Mouse (Mus musculus) cerebellum, adult (tissue): Measurements from ENCODE around the gene Fosl1.
"Not testable (repeated sequence)": the region's sequence is repeated elsewhere in the genome, so short reads cannot be mapped to it uniquely, and the experiment has no call there.

Experiments used
- ATAC-seq: cut with Nextera tagmentation; 2 replicates; pipeline ENCODE4 v1.9.2; 2017; ENCODE audit warnings: mild to moderate bottlenecking, moderate library complexity, mixed read lengths; ENCODE audit not compliant: insufficient number of reproducible peaks, low FRiP score, low TSS enrichment

Gene Fosl1

DNA sequence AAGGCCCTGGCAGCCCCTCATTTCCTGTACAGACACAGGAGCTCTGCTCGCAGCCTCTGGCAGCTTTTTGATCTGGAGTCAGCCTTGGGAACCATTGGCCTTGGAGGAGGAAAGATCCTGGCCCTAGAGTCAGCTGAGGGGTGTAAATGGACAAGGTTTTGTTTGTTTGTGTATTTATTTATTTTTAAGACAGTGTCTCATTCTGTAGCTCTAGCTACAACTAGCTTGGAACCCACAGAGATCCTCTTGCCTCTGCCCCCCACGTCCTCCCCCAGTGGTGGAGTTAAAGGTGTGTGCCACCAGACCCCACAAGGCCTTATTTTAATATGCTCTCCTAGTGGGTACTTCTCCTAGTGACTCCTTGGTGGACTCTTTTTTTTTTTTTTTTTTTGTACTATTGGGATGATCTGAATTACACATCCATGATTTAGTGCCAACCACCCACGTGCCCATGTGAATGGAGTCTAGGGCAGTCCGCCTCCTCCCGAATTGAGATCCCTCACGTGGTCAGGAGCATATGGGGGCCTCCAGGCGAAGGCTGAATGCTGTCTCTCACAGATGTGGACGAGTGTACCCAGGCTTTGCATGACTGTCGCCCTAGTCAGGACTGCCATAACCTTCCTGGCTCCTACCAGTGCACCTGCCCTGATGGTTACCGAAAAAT, 29.8 kb downstream of the Fosl1 start:
- ATAC-seq: no peak

DNA sequence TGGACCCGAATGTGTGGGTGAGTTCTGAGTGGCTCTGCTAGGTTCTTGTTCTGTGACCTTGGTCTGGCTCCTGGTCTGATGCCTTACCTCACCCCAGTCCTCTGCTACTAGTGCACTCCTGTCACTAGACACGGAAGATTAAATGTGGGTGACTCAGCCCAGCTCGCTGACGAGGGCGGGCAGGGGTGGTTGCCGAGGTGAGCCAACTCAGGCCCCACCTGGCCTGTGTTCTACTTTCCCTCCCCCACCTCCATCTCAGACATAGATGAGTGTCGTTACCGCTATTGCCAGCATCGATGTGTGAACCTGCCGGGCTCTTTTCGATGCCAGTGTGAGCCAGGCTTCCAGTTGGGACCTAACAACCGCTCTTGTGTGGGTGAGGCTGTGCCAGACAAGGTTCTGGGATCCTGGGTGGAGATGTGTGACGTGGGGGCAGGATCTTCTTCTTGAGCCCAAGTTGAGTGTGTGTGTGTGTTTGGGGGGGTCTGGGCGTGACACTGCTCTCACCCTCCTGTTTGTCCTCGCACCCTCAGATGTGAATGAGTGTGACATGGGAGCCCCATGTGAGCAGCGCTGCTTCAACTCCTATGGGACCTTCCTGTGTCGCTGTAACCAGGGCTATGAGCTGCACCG, 30.4 kb downstream of the Fosl1 start:
- no peak for ATAC-seq

DNA sequence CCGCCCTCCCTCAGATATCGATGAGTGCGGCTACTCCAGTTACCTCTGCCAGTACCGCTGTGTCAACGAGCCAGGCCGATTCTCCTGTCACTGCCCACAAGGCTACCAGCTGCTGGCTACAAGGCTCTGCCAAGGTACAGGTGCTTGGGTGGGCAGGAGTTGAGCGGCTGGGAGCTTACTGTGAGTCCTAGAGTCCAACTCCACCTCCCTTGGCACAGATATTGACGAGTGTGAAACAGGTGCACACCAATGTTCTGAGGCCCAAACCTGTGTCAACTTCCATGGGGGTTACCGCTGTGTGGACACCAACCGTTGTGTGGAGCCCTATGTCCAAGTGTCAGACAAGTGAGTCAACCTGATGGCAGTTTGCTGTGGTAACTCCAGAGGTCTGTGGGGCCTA, 32.7 kb downstream of the Fosl1 start:
- no peak for ATAC-seq

DNA sequence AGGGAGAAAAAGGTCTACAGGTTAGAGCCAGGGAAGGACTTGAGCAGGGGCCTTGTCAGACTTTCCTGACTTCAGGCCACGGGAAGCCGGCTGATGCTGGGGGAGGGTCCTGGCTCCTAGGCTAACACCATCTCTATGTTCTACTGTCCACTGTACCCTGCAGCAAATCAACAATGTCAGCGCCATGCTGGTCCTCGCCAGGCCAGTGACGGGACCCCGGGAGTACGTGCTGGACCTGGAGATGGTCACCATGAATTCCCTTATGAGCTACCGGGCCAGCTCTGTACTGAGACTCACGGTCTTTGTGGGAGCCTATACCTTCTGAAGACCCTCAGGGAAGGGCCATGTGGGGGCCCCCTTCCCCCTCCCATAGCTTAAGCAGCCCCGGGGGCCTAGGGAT, 34.1 kb downstream of the Fosl1 start:
- no peak for ATAC-seq

DNA sequence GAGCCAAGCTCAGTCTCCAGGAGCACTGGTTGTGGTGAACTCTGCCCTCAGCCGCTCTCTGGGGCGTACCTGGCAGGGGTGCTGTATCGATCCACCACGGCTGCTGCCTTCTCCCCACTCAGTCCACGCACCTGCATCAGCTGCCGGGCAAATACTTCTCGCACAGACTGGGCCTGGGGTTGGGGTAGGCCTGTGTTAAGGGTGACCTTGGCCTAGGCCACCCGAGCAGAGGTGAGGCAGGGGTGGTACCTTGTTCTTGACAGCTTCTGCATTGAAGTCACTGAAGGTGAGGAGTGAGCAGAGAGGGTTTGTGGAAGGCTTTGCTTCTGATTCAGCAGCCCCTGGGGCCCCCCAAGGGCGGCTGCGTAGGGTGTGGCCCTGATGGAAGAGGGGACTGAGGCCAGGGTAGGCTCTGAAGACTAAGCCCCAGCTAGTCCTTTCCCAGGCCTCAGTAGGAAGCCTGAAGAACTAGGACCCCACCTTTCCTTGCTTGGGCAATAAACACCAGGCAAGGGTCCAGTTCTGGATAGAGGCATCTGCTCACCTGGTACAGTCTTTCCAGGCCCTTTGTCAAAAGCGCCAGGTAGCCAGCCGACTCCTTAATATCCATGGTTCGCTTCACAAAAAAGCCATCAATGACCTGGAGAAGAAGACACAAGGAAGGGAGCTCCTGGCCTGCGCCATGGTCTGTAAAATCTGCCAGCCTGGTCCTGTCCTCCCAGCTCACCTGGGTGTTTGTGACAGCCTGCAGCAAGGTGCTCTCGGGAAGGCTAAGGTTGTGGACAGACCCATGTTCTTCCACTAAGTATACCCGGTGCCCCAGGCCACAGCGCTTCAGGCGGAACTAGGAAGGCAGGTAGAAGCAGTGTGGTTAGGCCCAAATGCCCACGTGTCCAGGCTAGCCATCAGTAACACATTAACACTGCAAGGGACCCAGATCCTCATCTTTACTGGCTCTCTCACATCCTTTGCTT, 36.3 kb downstream of the Fosl1 start:
- ATAC-seq: no peak

DNA sequence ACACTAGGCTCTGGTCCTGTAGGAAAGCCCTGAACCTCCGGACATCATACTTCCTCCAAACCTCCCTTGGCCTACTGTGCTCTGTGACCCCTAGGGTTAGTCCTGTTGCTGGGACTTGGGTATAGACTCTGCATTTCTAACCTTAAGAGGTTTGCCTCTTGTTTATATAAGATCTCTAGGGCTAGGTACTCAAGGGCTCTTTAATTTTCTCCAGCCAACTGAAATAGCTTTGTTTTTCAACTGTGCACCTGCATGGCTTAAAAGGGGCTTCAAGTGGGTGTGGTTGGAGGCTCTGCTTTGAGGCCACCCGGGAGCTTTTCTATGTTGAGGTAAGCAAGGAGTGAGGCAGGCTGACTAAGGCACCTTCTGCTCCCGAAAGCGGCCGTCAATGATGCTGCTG, 37.1 kb downstream of the Fosl1 start:
- no peak for ATAC-seq

DNA sequence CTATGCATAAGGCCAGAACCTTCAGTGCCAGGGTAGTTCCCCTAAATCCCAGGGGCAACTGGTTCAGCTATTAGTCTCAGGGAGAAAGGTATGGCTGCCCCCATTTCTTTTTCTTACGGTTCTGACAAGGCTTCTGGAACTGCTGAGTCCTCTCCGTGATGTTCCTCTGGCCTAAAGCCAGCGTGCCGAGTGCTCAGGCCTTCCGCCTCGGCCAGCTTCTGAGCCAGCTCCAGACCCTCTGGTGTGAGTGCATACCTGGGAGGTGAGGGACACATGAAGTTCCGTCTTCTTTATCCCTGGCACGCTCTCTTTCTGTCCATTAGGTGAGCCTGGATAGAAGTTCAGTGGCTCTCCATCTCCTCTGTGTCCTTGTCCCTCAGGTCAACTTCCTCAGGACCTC, 38.0 kb downstream of the Fosl1 start:
- ATAC-seq: no peak

DNA sequence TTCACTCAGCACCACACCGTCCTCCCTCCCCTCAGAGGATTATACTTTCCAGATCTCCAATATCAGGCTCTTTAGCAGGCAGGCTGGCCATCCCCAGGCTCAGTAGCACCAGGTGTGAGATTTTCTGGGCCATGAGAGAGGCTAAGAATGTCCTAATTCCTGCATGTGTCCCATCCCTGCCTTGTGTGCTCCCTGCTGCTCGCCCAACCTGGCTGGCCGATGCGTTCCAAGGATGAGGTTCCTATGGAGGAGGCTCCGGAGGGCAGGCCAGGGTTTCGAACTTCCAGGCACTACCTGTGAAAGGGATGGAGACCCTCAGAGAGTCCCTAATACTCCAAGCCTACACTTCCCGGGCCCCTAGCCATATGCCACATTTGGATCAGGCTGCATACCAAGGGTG, 38.5 kb downstream of the Fosl1 start:
- ATAC-seq: peak; percentile 12; the same call in 1 of the 2 replicates

DNA sequence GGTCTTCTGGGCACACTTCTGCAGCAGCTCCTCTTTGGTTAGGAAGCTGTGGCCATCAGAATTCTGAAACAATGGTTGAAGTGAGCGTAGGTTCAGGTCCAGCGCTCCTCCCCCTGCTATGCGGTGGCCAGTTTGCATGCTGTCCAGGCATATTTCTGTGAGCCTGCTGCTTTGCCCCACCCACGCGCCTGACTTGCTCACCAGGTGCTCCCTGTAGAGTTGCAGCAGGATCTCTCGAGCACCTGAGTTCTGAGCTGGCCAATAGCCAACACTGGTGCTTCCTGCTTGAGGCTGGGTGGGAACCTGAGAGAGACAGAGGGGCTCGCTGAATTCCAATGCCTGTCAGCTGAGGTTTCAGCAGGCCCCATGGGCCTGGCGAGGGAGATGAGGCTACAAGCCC, 38.9 kb downstream of the Fosl1 start:
- no peak for ATAC-seq

DNA sequence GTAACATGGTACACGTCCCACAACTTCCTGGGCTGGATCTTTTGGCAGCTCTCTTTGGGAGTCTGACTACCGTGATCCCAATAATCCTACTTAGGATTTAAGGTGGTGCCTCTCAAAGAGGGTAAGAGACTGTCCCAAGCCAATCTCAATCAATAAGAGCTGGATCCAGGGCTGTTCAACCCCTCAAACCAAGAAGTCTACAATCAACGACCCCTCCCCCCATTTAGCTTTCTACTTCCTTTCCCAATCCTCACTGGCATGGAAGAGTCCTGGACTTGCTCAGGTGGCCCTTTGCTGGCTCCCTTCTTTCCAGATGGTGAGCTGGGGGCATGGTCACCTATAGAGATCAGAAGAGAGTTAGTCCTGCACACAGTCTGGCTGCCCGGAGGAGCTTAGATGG, 39.4 kb downstream of the Fosl1 start:
- ATAC-seq: no peak

DNA sequence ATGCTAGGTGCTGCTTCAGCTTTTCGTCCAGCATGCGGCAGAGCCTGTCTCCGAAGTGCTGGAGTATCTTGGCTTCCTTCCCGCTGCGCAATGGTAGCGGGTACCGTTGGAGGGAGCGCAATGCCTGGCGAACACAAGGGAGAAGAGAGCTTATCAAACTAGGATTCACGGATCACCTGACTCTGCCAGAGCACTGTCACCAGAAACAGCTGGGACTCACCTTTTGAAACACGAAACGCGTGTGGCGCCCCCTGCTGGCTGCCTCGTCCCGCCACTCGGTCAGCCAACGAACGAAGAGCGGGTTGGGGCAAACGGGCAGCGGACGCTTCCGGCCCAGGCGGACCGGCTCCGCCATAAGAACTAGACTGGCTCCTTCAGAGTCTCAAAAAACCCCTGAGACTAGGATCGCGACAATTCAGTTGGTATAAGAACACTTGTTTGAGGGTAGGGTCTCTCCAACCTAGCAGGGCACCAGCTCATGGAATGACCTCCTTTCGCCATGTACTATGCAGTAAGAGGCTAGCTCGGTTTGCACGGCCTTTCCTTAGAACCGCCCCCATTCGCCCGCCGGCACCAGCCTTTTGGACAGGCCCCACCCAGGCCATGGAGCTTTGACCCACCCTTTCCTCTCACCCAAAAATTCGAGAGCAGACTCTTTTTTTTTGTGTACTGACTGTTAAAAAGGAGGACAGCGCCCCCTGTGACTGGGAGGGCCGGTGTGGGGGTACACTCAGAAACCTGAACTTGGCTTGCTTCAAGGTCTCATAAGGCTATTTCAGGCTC, 40.6 kb downstream of the Fosl1 start, which contains the start of gene Mus81:
Gene Mus81 (minus strand): TSS at position 635 of the 783 bp plus-strand sequence.
- ATAC-seq: peak; percentile 31; the same call in 1 of the 2 replicates

DNA sequence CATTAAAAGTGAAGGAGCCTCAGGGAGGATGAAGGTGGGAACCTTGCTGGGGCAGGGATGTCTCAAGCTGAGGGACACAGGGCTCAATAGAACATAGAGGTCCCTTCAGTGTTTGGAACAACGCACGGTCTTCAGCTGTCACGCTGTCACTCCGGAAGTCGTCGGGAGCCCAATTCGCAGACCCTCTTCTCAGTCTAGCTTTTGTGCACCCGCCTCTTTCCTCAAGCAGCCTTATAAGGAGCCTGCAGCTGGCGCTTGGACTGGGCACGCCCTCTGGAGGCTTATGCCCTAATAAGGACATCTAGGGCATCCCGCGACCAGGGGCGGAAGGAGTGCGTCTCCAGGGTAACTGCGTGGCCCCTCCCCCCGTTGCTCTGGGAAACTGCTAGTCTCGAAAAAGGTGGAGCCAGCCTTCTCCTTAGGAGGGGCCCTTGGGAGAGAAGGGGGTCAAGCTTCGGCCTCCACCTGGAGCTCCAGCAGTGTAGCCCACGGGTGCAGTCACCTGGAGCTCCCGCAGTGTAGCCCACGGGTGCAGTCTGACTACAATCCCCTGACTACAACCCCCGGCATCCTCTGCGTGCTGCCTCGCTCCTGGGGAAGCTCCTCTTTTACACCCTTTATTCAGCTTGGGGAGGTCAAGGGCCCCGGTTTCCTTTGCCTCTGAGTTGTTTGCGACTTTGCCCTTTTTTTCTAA, 41.7 kb downstream of the Fosl1 start:
- ATAC-seq: peak; percentile 56

DNA sequence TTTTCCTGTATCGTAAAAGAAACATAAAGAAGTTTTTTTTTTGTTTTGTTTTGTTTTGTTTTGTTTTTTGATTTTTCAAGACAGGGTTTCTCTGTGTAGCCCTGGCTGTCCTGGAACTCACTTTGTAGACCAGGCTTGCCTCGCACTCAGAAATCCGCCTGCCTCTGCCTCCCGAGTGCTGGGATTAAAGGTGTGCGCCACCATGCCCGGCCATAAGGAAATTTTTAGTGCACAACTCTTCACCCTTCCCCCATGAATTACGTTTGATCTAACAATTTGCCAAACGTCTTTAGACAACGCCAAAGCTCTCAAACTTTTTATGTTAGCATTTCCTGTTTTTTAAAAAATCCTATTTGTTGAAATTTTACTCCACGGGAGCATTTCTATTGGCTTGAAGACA, 42.4 kb downstream of the Fosl1 start:
- not testable (repeated sequence) for ATAC-seq

DNA sequence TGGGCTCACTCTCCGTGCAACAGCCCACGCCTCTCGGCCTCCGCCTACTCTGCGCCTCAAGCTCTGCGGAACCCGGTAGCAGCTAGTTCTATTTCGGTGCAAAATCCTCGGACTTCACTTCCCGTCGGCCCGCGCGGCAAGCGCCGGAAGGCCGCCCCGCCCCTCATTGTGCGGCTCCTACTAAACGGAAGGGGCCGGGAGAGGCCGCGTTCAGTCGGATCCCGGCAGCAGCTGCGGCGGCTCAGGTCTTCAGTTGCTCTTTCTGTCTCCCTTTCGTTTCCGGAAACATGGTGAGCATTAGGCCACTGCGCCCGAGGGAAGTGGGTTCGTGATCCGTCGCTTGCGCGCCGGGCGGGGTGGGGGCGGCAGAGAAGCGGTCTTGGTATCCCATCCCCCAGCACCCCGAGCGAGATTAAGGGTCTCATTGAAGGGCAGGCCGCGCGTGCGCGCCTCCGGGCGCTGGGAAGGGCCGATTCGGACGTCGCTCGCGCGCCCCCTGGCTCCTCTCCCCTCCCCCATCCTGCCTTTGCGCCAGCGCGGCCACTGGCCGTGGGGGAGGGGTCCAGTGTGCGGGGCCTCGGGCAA, 43.1 kb downstream of the Fosl1 start, which contains the start of gene Cfl1:
Gene Cfl1 (plus strand): TSS at position 143 of the 585 bp plus-strand sequence.
- ATAC-seq: peak; percentile 31; the same call in 1 of the 2 replicates

DNA sequence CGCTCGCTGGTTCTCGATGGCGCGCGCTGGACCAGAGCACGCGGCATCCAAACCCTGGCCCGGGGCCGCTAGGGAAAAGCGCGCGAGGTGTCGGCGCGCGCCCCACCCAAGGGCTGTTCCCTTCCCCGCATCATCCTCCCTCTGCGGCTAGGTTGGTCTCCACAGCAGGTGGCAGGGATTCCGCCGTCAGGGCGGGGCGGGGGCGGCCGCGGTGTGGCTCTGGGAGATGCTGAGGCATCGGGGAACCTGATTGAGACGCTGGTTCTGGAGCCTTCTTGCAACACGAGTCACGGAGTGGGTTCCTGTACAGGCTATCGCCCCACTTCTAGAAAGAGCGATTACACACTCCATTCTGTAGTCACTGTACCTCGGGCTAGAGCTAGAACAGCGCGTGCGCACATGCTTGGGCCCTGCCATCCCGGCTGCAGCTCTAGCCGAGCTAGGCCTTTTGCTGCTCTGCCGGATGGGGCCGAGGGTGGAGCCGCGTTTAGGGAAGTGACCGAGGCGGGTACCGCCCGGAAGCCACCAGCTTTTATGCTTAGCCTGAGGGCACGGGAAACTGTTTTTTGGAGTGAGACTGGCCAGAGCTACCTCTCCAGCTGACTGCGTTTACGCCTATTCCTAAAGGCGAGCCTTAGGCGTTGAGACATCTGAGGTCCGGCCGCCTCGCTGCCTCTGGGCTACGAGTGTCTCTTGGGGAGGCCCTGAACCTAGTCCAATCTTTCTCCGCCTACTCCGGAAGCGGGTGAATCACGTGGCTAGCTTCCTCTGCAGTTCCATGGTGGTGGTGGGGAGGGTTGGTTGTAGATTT, 43.8 kb downstream of the Fosl1 start:
- no peak for ATAC-seq

DNA sequence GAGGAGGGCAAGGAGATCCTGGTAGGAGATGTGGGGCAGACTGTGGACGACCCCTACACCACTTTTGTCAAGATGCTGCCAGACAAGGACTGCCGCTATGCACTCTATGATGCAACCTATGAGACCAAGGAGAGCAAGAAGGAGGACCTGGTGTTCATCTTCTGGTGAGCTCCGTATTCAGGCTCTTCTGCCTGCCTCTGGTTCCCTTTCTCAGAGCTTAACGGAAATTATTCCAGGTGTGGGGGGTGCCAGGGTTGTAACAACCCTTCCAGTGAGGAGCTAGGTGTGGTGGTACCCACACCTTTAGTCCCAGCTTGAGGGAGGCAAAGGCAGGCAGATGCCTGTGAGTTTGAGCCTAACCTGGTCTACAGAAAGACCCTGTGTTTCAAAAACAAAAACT, 45.3 kb downstream of the Fosl1 start:
- no peak for ATAC-seq

DNA sequence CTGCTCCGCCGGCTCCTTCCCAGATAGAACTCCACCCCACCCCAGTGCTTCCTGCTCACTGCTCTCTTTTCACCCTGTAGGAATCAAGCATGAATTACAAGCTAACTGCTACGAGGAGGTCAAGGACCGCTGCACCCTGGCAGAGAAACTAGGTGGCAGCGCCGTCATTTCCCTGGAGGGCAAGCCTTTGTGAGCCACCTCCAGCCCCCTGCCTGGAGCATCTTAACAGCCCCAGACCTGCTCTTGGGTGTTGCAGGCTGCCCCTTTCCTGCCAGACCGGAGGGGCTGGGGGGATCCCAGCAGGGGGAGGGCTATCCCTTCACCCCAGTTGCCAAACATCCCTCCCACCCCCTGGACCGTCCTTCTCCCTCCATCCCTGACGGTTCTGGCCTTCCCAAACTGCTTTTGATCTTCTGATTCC, 46.0 kb downstream of the Fosl1 start:
- ATAC-seq: not testable (repeated sequence)

DNA sequence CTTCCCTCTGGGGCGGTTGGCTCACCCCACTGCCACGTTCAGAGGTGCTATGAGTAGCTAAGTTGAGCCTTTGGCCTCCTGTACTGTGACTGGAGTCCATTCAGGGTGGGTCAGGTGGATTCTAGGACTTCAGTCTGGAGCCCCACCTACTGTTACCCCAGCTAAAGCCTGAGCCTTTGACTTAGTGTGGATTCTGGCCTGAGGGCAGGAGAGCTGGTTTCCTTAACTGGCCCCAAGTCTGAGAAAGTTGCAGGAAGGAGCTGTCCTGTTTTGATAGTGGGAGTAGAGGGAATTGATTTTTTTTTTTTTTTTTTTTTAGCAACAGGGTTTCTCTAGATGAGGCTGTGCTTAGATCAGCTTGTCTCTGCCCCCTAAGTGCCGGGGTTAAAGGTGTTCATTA, 47.0 kb downstream of the Fosl1 start:
- no peak for ATAC-seq
